8 mouse cellular contexts compared by ENCODE assay signal in the genomic region with DNA sequence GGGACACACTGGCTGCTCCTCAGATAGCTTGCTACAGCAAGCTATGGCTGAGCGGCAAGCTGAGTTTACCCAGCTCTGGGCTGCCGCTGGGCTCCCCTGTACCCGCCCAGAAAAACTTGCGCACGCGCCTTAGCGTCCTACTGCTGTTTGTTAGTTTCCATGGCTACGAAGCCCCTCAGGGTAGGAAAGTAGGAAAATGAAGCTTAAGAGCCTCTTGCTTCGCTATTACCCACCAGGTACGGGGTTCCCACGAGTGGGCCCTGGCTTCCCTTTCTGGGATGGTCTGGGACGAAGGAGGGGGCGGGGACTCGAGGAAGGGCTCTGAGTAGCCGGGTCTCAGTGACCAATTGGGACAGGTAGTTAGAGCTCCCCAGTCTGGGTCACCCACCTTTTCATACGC. TPM values are rescaled to one million over a fixed set of nuclear protein-coding genes. Genes with fewer than 3 reads are reported as not detected.
DNase-seq lines count a peak whose midpoint lies in the region; ATAC-seq and TF ChIP-seq lines count a peak whose summit lies in the region.

TSS of gene Daw1 (plus strand) at position 150 of the 400 bp plus-strand sequence.

- H3K4me2 ChIP-seq in limb, embryonic 14.5 days (replicated peaks; ENCODE audit: low read depth, low read length, severe bottlenecking): peak within 1 kb of the TSS; percentile 63
- peak within 1 kb of the TSS; percentile 77 for H3K4me2 ChIP-seq in midbrain, postnatal 0 days (ENCODE audit: low read depth, low read length, poor library complexity, severe bottlenecking)

- TF ChIP-seq CTCF in kidney, adult 2 months (conservative IDR thresholded peaks at IDR 0.05; ENCODE audit: insufficient read depth, insufficient read length, low read depth, low read length): no peak
- no peak for TF ChIP-seq CTCF in midbrain, postnatal 0 days (IDR thresholded peaks at IDR 0.05)

- H3K4me3 ChIP-seq in heart, embryonic 10.5 days: peak within 1 kb of the TSS; percentile 73
- H3K4me3 ChIP-seq in kidney, adult 2 months (ENCODE audit: insufficient read depth, low read depth, low read length): peak within 1 kb of the TSS; percentile 77
- H3K4me3 ChIP-seq in limb, embryonic 14.5 days (replicated peaks; ENCODE audit: low read length): peak within 1 kb of the TSS; percentile 49
- peak within 1 kb of the TSS; percentile 50 for H3K4me3 ChIP-seq in midbrain, postnatal 0 days (ENCODE audit: low read depth, low read length)

- no peaks in the 10 kb centered on the region for H3K27me3 ChIP-seq in heart, embryonic 10.5 days (ENCODE audit: insufficient read depth, poor library complexity, severe bottlenecking)
- H3K27me3 ChIP-seq in kidney, adult 2 months (replicated peaks; ENCODE audit: control insufficient read depth, insufficient read depth, low read length): no peaks in the 10 kb centered on the region
- no peaks in the 10 kb centered on the region for H3K27me3 ChIP-seq in limb, embryonic 14.5 days (ENCODE audit: control insufficient read depth, insufficient read depth, low read length)
- H3K27me3 ChIP-seq in midbrain, postnatal 0 days (ENCODE audit: insufficient read depth, low read length): no peaks in the 10 kb centered on the region

- WGBS in heart, embryonic 10.5 days: 1% methylated on average over 16 of the region's 16 CpGs
- WGBS in kidney, adult 2 months: 1% methylated on average over 16 of the region's 16 CpGs
- WGBS in limb, embryonic 14.5 days: under 1% methylated on average over 15 of the region's 16 CpGs
- 1% methylated on average over 16 of the region's 16 CpGs for WGBS in midbrain, postnatal 0 days

- H3K9me3 ChIP-seq in heart, embryonic 10.5 days: no peaks in the 10 kb centered on the region
- no peaks in the 10 kb centered on the region for H3K9me3 ChIP-seq in limb, embryonic 14.5 days (ENCODE audit: control insufficient read depth, low read length)
- no peaks in the 10 kb centered on the region for H3K9me3 ChIP-seq in midbrain, postnatal 0 days (ENCODE audit: low read length)

- no peaks in the 10 kb centered on the region for H3K36me3 ChIP-seq in heart, embryonic 10.5 days
- H3K36me3 ChIP-seq in kidney, adult 2 months (ENCODE audit: control insufficient read depth, insufficient read depth, low read length): no peaks in the 10 kb centered on the region
- H3K36me3 ChIP-seq in limb, embryonic 14.5 days (ENCODE audit: control insufficient read depth, insufficient read depth, low read length): no peaks in the 10 kb centered on the region
- no peaks in the 10 kb centered on the region for H3K36me3 ChIP-seq in midbrain, postnatal 0 days (ENCODE audit: insufficient read depth, low read length)

- peak; percentile 94 for ATAC-seq in limb, embryonic 14.5 days (ENCODE audit: low FRiP score, low read depth)
- peak; percentile 97 for ATAC-seq in midbrain, postnatal 0 days (ENCODE audit: low FRiP score)

- H3K9ac ChIP-seq in limb, embryonic 14.5 days (ENCODE audit: low read depth, low read length, severe bottlenecking): peak within 1 kb of the TSS; percentile 55
- H3K9ac ChIP-seq in midbrain, postnatal 0 days (replicated peaks; ENCODE audit: low read length, poor library complexity, severe bottlenecking): no peak within 1 kb of the TSS

- H3K27ac ChIP-seq in heart, embryonic 10.5 days: peak within 1 kb of the TSS; percentile 86
- H3K27ac ChIP-seq in kidney, adult 2 months (ENCODE audit: insufficient read depth, low read depth, low read length): no peak within 1 kb of the TSS
- H3K27ac ChIP-seq in limb, embryonic 14.5 days (replicated peaks; ENCODE audit: low read depth, low read length): no peak within 1 kb of the TSS; the same call in 1 of the 2 replicates
- H3K27ac ChIP-seq in midbrain, postnatal 0 days (ENCODE audit: low read depth, low read length): no peak within 1 kb of the TSS

- H3K4me1 ChIP-seq in heart, embryonic 10.5 days: no peaks in the 10 kb centered on the region
- H3K4me1 ChIP-seq in kidney, adult 2 months (ENCODE audit: control insufficient read depth, insufficient read depth, low read length): peaks cover 2% of the 10 kb centered on the region; the same call in 1 of the 2 replicates
- no peaks in the 10 kb centered on the region for H3K4me1 ChIP-seq in limb, embryonic 14.5 days (ENCODE audit: control insufficient read depth, insufficient read depth, low read length)
- no peaks in the 10 kb centered on the region for H3K4me1 ChIP-seq in midbrain, postnatal 0 days (ENCODE audit: insufficient read depth, low read length)

- no peak for TF ChIP-seq POLR2A in kidney, adult 2 months (IDR thresholded peaks at IDR 0.05; ENCODE audit: low read depth, low read length)
- TF ChIP-seq POLR2A in limb, embryonic 14.5 days (IDR thresholded peaks at IDR 0.05; ENCODE audit: borderline replicate concordance, extremely low read depth, insufficient read depth, insufficient read length): no peak

- DNase-seq in heart, adult 11 months: peak; percentile 94
- no peak for DNase-seq in heart, adult 8-10 months (ENCODE audit: low spot score)
- peak; percentile 78 for DNase-seq in embryo, embryonic 11.5 days (ENCODE audit: low read depth, low spot score)
- DNase-seq in heart, embryonic 10.5 days (ENCODE audit: low spot score): peak; percentile 91
- DNase-seq in kidney, adult 2 months: peak; percentile 69
- DNase-seq in limb, embryonic 14.5 days (ENCODE audit: low spot score): peak; percentile 87
- peak; percentile 95 for DNase-seq in midbrain, postnatal 0 days (ENCODE audit: low spot score)
- DNase-seq in testis, postnatal 10 days (ENCODE audit: low spot score): peak; percentile 80

RNA-seq across cellular contexts. Expression of gene Daw1, which starts in this region (rescaled TPM):
- not detected for total RNA-seq in heart, adult 8-10 months (2022)
- polyA plus RNA-seq in heart, embryonic 10.5 days (2016; fragmentation: Nextera tagmentation; extraction: Ambion mirVana): 0.14 TPM in 1 of 2 replicates, not detected in the other
- polyA plus RNA-seq in kidney, adult 2 months (2012; rRNA removed): 0.39 and 0.44 TPM in 2 replicates
- 0.36 and 0.45 TPM in 2 replicates for polyA plus RNA-seq in limb, embryonic 14.5 days (2012; rRNA removed)
- 0.18 and 0.29 TPM in 2 replicates for polyA plus RNA-seq in limb, embryonic 14.5 days (2014; fragmentation: Nextera tagmentation; extraction: Ambion mirVana)
- total RNA-seq in midbrain, postnatal 0 days (2014; rRNA removed): 0.88 and 1.2 TPM in 2 replicates
- 1.7 and 1.9 TPM in 2 replicates for polyA plus RNA-seq in midbrain, postnatal 0 days (2015; fragmentation: Nextera tagmentation; extraction: Ambion mirVana)

Comparison
In these comparisons a context has a peak if more than half of its experiments do, and no peak if none do; other contexts are left out.
1. Peak in DNase-seq, H3K4me3 ChIP-seq and H3K27ac ChIP-seq in heart, embryonic 10.5 days; RNA of the gene not detected or under 1 TPM.
2. Peak in DNase-seq and H3K4me3 ChIP-seq in kidney, adult 2 months; RNA of the gene not detected or under 1 TPM.
3. Peak in DNase-seq, ATAC-seq, H3K4me3 ChIP-seq, H3K9ac ChIP-seq and H3K4me2 ChIP-seq in limb, embryonic 14.5 days; RNA of the gene not detected or under 1 TPM.